Mouse (Mus musculus) urinary bladder, postnatal 4 days (tissue): ENCODE data around the gene D930020B18Rik.

Source experiments
- DNase-seq, 2 experiments: peaks; one replicate each; pipeline ENCODE4 v3.0.0; 2021 to 2022; ENCODE audit warnings: low spot score in 2 of 2

The D930020B18Rik gene

GRCm38 (mm10) chr10:121639573-121639972 lies 1.8 kb upstream of the D930020B18Rik start:
- DNase-seq, result no peak

- no peak for DNase-seq
Observed at GRCm38 (mm10) chr10:121640150-121640930, 1.0 kb upstream of the D930020B18Rik start.

GRCm38 (mm10) chr10:121640944-121641271 lies 480 bp upstream of the D930020B18Rik start:
- no peak for DNase-seq

GRCm38 (mm10) chr10:121642054-121642947 lies 913 bp downstream of the D930020B18Rik start:
- DNase-seq, result no peak

- DNase-seq, result no peak
Observed at GRCm38 (mm10) chr10:121646294-121646693, 4.9 kb downstream of the D930020B18Rik start.

GRCm38 (mm10) chr10:121653079-121653478 lies 11.7 kb downstream of the D930020B18Rik start:
- no peak for DNase-seq

- DNase-seq, result no peak
Observed at GRCm38 (mm10) chr10:121655907-121656306, 14.5 kb downstream of the D930020B18Rik start.

GRCm38 (mm10) chr10:121662711-121663110 lies 21.3 kb downstream of the D930020B18Rik start:
- DNase-seq, result no peak

- DNase-seq, result no peak
Observed at GRCm38 (mm10) chr10:121663599-121663998, 22.2 kb downstream of the D930020B18Rik start.

- DNase-seq, result no peak
Observed at GRCm38 (mm10) chr10:121665631-121666145, 24.3 kb downstream of the D930020B18Rik start.

- DNase-seq, result no peak
Observed at GRCm38 (mm10) chr10:121669103-121669502, 27.7 kb downstream of the D930020B18Rik start.

- DNase-seq, result no peak
Observed at GRCm38 (mm10) chr10:121677019-121677418, 35.6 kb downstream of the D930020B18Rik start.

GRCm38 (mm10) chr10:121680902-121681301 lies 39.5 kb downstream of the D930020B18Rik start:
- no peak for DNase-seq

- DNase-seq, result no peak
Observed at GRCm38 (mm10) chr10:121682539-121682938, 41.2 kb downstream of the D930020B18Rik start.

GRCm38 (mm10) chr10:121686153-121686660 lies 44.8 kb downstream of the D930020B18Rik start:
- no peak for DNase-seq

- no peak for DNase-seq
Observed at GRCm38 (mm10) chr10:121687511-121687910, 46.1 kb downstream of the D930020B18Rik start.

GRCm38 (mm10) chr10:121689591-121690314 lies 48.4 kb downstream of the D930020B18Rik start:
- DNase-seq, result peak; percentile 67 to 87

GRCm38 (mm10) chr10:121692944-121693579 lies 51.7 kb downstream of the D930020B18Rik start:
- DNase-seq, result no peak

- no peak for DNase-seq
Observed at GRCm38 (mm10) chr10:121694567-121694966, 53.2 kb downstream of the D930020B18Rik start.

- DNase-seq, result no peak
Observed at GRCm38 (mm10) chr10:121701296-121702248, 60.2 kb downstream of the D930020B18Rik start.
